Mouse (Mus musculus) intestine, embryonic 16.5 days (tissue): ENCODE results near the gene Dsp. TPM values are rescaled to one million over a fixed set of nuclear protein-coding genes. Genes with fewer than 3 reads are reported as not detected.

Experiments
- polyA plus RNA-seq: library from polyadenylated mRNA; unstranded; fragments of >200 nt; fragmentation: Nextera tagmentation; extraction: Ambion mirVana; gene quantifications from 2 replicates; pipeline ENCODE4 v1.2.1, GENCODE M21; 2015

Gene Dsp
- polyA plus RNA-seq, 1 experiment from 2014 or later: 8.4 TPM

Other genes with a start within 250 kb of the Dsp start
- 126 and 129 TPM in 2 replicates for gene Ssr1, start 157.1 kb upstream of the Dsp start, polyA plus RNA-seq
- 33.3 and 37.7 TPM in 2 replicates for gene Riok1, start 114.3 kb upstream of the Dsp start, polyA plus RNA-seq
- gene Cage1, start 114.2 kb upstream of the Dsp start, polyA plus RNA-seq: 0.89 and 0.93 TPM in 2 replicates
- gene Snrnp48, start 53.6 kb downstream of the Dsp start, polyA plus RNA-seq: 27.3 and 30.9 TPM in 2 replicates
- gene Bmp6, start 193.8 kb downstream of the Dsp start, polyA plus RNA-seq: 0.51 and 0.64 TPM in 2 replicates